Mouse (Mus musculus) liver, embryonic 16.5 days (tissue): Measurements from ENCODE around the gene Hpd. TPM values are rescaled to one million over a fixed set of nuclear protein-coding genes. Genes with fewer than 3 reads are reported as not detected.

Experiments used
- ATAC-seq: fragments of 200-750 bp; cut with Nextera tagmentation; 2 replicates; pipeline ENCODE4 v1.8.0; 2017; ENCODE audit warnings: low read depth, mild to moderate bottlenecking, moderate number of reproducible peaks, moderate library complexity
- H3K27ac ChIP-seq: fragments of 300-500 bp; sonication (generic); 2 replicates; pipeline ENCODE4 v1.5.1; 2014; ENCODE audit warnings: mild to moderate bottlenecking, low read length
- H3K27me3 ChIP-seq: fragments of 300-500 bp; sonication (generic); 2 replicates; pipeline ENCODE4 v1.6.1; 2014; ENCODE audit warnings: low read depth, low read length, mixed read lengths; ENCODE audit not compliant: control insufficient read depth, insufficient read depth
- H3K36me3 ChIP-seq: fragments of 300-500 bp; sonication (generic); 2 replicates; pipeline ENCODE4 v1.6.1; 2014; ENCODE audit warnings: mild to moderate bottlenecking; ENCODE audit not compliant: control insufficient read depth, insufficient read depth
- H3K4me1 ChIP-seq: fragments of 300-500 bp; sonication (generic); 2 replicates; pipeline ENCODE4 v1.6.1; 2014; ENCODE audit warnings: low read depth, low read length, mixed read lengths; ENCODE audit not compliant: control insufficient read depth
- H3K4me2 ChIP-seq: fragments of 300-500 bp; sonication (generic); 2 replicates; pipeline ENCODE4 v1.6.1; 2014; ENCODE audit warnings: low read depth, low read length, mixed read lengths
- H3K4me3 ChIP-seq: fragments of 300-500 bp; sonication (generic); 2 replicates; pipeline ENCODE4 v1.5.1; 2014; ENCODE audit warnings: low read depth, mild to moderate bottlenecking, low read length
- H3K9ac ChIP-seq: fragments of 300-500 bp; sonication (generic); 2 replicates; pipeline ENCODE4 v1.6.1; 2014; ENCODE audit warnings: low read depth, low read length
- H3K9me3 ChIP-seq: fragments of 300-500 bp; sonication (generic); replicated peaks from 2 replicates; pipeline ENCODE4 v1.6.1; 2016; ENCODE audit warnings: low read length; ENCODE audit not compliant: control insufficient read depth
- WGBS: fragments of 180-500 bp; shearing (Covaris S2); extraction: QIAGEN DNeasy Blood & Tissue Kit; methylation state at CpG from one replicate; pipeline ENCODE4 v1.1.7; 2014; ENCODE audit not compliant: insufficient replicate concordance; 5-methylcytosine and 5-hydroxymethylcytosine counted together
- polyA plus RNA-seq: library from polyadenylated mRNA; unstranded; fragments of >200 nt; fragmentation: Nextera tagmentation; extraction: Ambion mirVana; gene quantifications from 2 replicates; pipeline ENCODE4 v1.2.1, GENCODE M21; 2015

Hpd gene
- polyA plus RNA-seq, 1 experiment from 2014 or later, result 129 TPM

GRCm38 (mm10) chr5:123141555-123142160 lies 40.9 kb downstream of the Hpd start:
- peak overlapping the region; percentile 98 for H3K9ac ChIP-seq
- H3K4me1 ChIP-seq, result peaks cover 56% of the 10 kb centered on the region
- no peak for ATAC-seq
- WGBS, result under 1% methylated on average over 25 of the region's 38 CpGs
- H3K36me3 ChIP-seq, result peaks cover 4% of the 10 kb centered on the region
- H3K4me3 ChIP-seq, result peak overlapping the region; percentile 91
- peak overlapping the region; percentile 100 for H3K4me2 ChIP-seq
- H3K27me3 ChIP-seq, result no peaks in the 10 kb centered on the region
- peak overlapping the region; percentile 98 for H3K27ac ChIP-seq
- H3K9me3 ChIP-seq, result no peaks in the 10 kb centered on the region

- H3K4me3 ChIP-seq, result peak overlapping the region; percentile 91
- under 1% methylated on average over 31 of the region's 31 CpGs for whole genome bisulfite sequencing
- peak; percentile 50 for ATAC-seq
- H3K36me3 ChIP-seq, result no peaks in the 10 kb centered on the region
- H3K27me3 ChIP-seq, result no peaks in the 10 kb centered on the region
- peaks cover 58% of the 10 kb centered on the region for H3K4me1 ChIP-seq
- H3K4me2 ChIP-seq, result peak overlapping the region; percentile 100
- H3K27ac ChIP-seq, result peak overlapping the region; percentile 98
- H3K9me3 ChIP-seq, result no peaks in the 10 kb centered on the region
- peak overlapping the region; percentile 98 for H3K9ac ChIP-seq
These were observed 41.6 kb downstream of the Hpd start for GRCm38 (mm10) chr5:123140694-123141554.

GRCm38 (mm10) chr5:123139722-123140627 lies 42.6 kb downstream of the Hpd start:
- no peaks in the 10 kb centered on the region for H3K27me3 ChIP-seq
- 2% methylated on average over 28 of the region's 28 CpGs for WGBS
- peak overlapping the region; percentile 98 for H3K4me2 ChIP-seq
- no peak for ATAC-seq
- H3K27ac ChIP-seq, result peak overlapping the region; percentile 100
- H3K9ac ChIP-seq, result peak overlapping the region; percentile 100
- peaks cover 59% of the 10 kb centered on the region for H3K4me1 ChIP-seq
- H3K4me3 ChIP-seq, result peak overlapping the region; percentile 85
- no peaks in the 10 kb centered on the region for H3K9me3 ChIP-seq
- H3K36me3 ChIP-seq, result no peaks in the 10 kb centered on the region

GRCm38 (mm10) chr5:123138953-123139721 lies 43.4 kb downstream of the Hpd start:
- under 1% methylated on average over 39 of the region's 39 CpGs for WGBS
- H3K36me3 ChIP-seq, result peaks cover 5% of the 10 kb centered on the region
- peak overlapping the region; percentile 100 for H3K27ac ChIP-seq
- no peaks in the 10 kb centered on the region for H3K27me3 ChIP-seq
- no peaks in the 10 kb centered on the region for H3K9me3 ChIP-seq
- ATAC-seq, result peak; percentile 9; the same call in 1 of the 2 replicates
- H3K4me1 ChIP-seq, result peaks cover 59% of the 10 kb centered on the region
- peak overlapping the region; percentile 100 for H3K9ac ChIP-seq
- H3K4me2 ChIP-seq, result peak overlapping the region; percentile 98
- peak overlapping the region; percentile 85 for H3K4me3 ChIP-seq

GRCm38 (mm10) chr5:123138230-123138911 lies 44.2 kb downstream of the Hpd start:
- ATAC-seq, result peak; percentile 37
- Histone ChIP-seq H3K36me3 (peaks cover 12% of the 10 kb centered on the region), H3K27ac (peak overlapping the region; percentile 100), H3K27me3 (no peaks in the 10 kb centered on the region), H3K9ac (peak overlapping the region; percentile 100), H3K4me3 (peak overlapping the region; percentile 85), H3K4me1 (peaks cover 58% of the 10 kb centered on the region), H3K4me2 (peak overlapping the region; percentile 98), H3K9me3 (no peaks in the 10 kb centered on the region)
- under 1% methylated on average over 40 of the region's 40 CpGs for WGBS

GRCm38 (mm10) chr5:123137910-123138229 lies 44.7 kb downstream of the Hpd start:
- Histone ChIP-seq H3K9ac (peak overlapping the region; percentile 100), H3K36me3 (peaks cover 12% of the 10 kb centered on the region), H3K4me3 (peak overlapping the region; percentile 85), H3K4me1 (peaks cover 58% of the 10 kb centered on the region), H3K9me3 (no peaks in the 10 kb centered on the region), H3K4me2 (peak overlapping the region; percentile 98), H3K27me3 (no peaks in the 10 kb centered on the region), H3K27ac (peak overlapping the region; percentile 100)
- ATAC-seq, result no peak
- WGBS, result 4% methylated on average over 6 of the region's 6 CpGs

GRCm38 (mm10) chr5:123137044-123137909 lies 45.2 kb downstream of the Hpd start:
- peak overlapping the region; percentile 100 for H3K27ac ChIP-seq
- no peaks in the 10 kb centered on the region for H3K27me3 ChIP-seq
- peaks cover 64% of the 10 kb centered on the region for H3K4me1 ChIP-seq
- H3K4me3 ChIP-seq, result peak overlapping the region; percentile 85
- H3K9ac ChIP-seq, result peak overlapping the region; percentile 100
- H3K9me3 ChIP-seq, result no peaks in the 10 kb centered on the region
- 4% methylated on average over 20 of the region's 20 CpGs for WGBS
- peak; percentile 12 for ATAC-seq
- peaks cover 12% of the 10 kb centered on the region for H3K36me3 ChIP-seq
- H3K4me2 ChIP-seq, result peak overlapping the region; percentile 98
